Mouse (Mus musculus) heart, postnatal 0 days (tissue): Measurements from ENCODE around the gene Ap2s1. TPM values are rescaled to one million over a fixed set of nuclear protein-coding genes. Genes with fewer than 3 reads are reported as not detected.
"Not testable (repeated sequence)": the region's sequence is repeated elsewhere in the genome, so short reads cannot be mapped to it uniquely, and the experiment has no call there.

Experiments used
- ATAC-seq: fragments of 200-750 bp; cut with Nextera tagmentation; 2 replicates; pipeline ENCODE4 v1.8.0; 2017; ENCODE audit warnings: low read depth, moderate number of reproducible peaks, moderate library complexity; ENCODE audit not compliant: insufficient read depth
- DNase-seq: peaks from one replicate; pipeline ENCODE4 v3.0.0-alpha.2; 2016; ENCODE audit warnings: low spot score
- H3K27ac ChIP-seq: fragments of 300-500 bp; sonication (generic); 2 replicates; pipeline ENCODE4 v1.5.1; 2014; ENCODE audit warnings: low read depth, mild to moderate bottlenecking
- H3K27me3 ChIP-seq: fragments of 300-500 bp; sonication (generic); 2 replicates; pipeline ENCODE4 v1.6.1; 2014; ENCODE audit warnings: low read length, mixed read lengths; ENCODE audit not compliant: control insufficient read depth, insufficient read depth
- H3K36me3 ChIP-seq: fragments of 300-500 bp; sonication (generic); replicated peaks from 2 replicates; pipeline ENCODE4 v1.6.1; 2014; ENCODE audit warnings: low read length, mixed read lengths; ENCODE audit not compliant: control insufficient read depth, insufficient read depth
- H3K4me1 ChIP-seq: fragments of 300-500 bp; sonication (generic); 2 replicates; pipeline ENCODE4 v1.6.1; 2014; ENCODE audit warnings: antibody characterized with exemption; ENCODE audit not compliant: control insufficient read depth, insufficient read depth
- H3K4me2 ChIP-seq: fragments of 300-500 bp; sonication (generic); 2 replicates; pipeline ENCODE4 v1.6.1; 2014; ENCODE audit warnings: low read depth, mild to moderate bottlenecking, low read length, moderate library complexity
- H3K4me3 ChIP-seq: fragments of 300-500 bp; sonication (generic); 2 replicates; pipeline ENCODE4 v1.5.1; 2014; ENCODE audit warnings: low read depth, low read length
- H3K9ac ChIP-seq: fragments of 300-500 bp; sonication (generic); replicated peaks from 2 replicates; pipeline ENCODE4 v1.6.1; 2014; ENCODE audit warnings: low read depth, low read length, mixed read lengths
- H3K9me3 ChIP-seq: fragments of 300-500 bp; sonication (generic); replicated peaks from 2 replicates; pipeline ENCODE4 v1.6.1; 2016; ENCODE audit warnings: low read length; ENCODE audit not compliant: control insufficient read depth
- CTCF ChIP-seq: IDR thresholded peaks from 2 replicates; pipeline ENCODE4 v1.5.1; 2016; ENCODE audit warnings: antibody characterized with exemption, control low read depth, low read depth
- EP300 ChIP-seq: IDR thresholded peaks from 2 replicates; pipeline ENCODE4 v1.6.1; 2016; ENCODE audit warnings: antibody characterized with exemption, low read depth
- WGBS: fragments of 180-500 bp; shearing (Covaris S2); extraction: QIAGEN DNeasy Blood & Tissue Kit; methylation state at CpG from one replicate; pipeline ENCODE4 v1.1.7; 2014; 5-methylcytosine and 5-hydroxymethylcytosine counted together
- polyA plus RNA-seq: library from polyadenylated mRNA; unstranded; fragments of >200 nt; fragmentation: Nextera tagmentation; extraction: Ambion mirVana; gene quantifications from 2 replicates; pipeline ENCODE4 v1.2.1, GENCODE M21; 2015
- total RNA-seq: library from RNA; depleted of rRNA; stranded (reverse); fragments of >200 nt; gene quantifications from 2 replicates; pipeline ENCODE4 v1.2.3, GENCODE M21; 2014; ENCODE audit warnings: low replicate concordance

The Ap2s1 gene
- total and polyA plus RNA-seq, 2 experiments from 2014 or later: 215 to 316 TPM

DNA sequence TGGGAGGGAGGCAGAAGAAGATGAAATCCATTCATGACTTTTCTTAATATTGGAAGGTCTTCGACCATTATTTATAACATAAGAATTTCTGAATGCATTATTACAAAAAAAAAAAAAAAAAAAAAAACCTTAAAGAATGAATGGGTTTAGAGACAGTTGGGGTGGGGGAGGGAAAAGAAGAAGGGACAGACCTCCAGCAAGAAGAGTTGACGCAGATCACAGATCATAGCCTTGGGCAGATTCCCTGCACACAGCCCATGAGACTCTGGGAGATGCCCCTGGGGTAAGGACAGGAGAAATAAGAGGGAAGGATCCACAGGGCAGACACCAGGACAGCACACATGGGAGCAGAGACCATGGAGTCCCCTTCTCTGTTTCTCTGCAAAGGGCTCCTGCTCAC lies 16.6 kb upstream of the Ap2s1 start, which contains the start of gene Ceacam9:
Gene Ceacam9 (plus strand): TSS at position 301 of the 400 bp plus-strand sequence.
- no peak within 1 kb of the TSS for H3K4me2 ChIP-seq
- WGBS: 87% methylated on average over 2 of the region's 2 CpGs
- H3K9me3 ChIP-seq: no peaks in the 10 kb centered on the region
- H3K4me1 ChIP-seq: no peaks in the 10 kb centered on the region
- ATAC-seq (no peak), DNase-seq (no peak)
- no peak within 1 kb of the TSS for H3K4me3 ChIP-seq
- H3K36me3 ChIP-seq: no peaks in the 10 kb centered on the region
- no peak within 1 kb of the TSS for H3K27ac ChIP-seq
- no peak for TF ChIP-seq EP300
- no peak for TF ChIP-seq CTCF
- no peaks in the 10 kb centered on the region for H3K27me3 ChIP-seq
- H3K9ac ChIP-seq: no peak within 1 kb of the TSS

DNA sequence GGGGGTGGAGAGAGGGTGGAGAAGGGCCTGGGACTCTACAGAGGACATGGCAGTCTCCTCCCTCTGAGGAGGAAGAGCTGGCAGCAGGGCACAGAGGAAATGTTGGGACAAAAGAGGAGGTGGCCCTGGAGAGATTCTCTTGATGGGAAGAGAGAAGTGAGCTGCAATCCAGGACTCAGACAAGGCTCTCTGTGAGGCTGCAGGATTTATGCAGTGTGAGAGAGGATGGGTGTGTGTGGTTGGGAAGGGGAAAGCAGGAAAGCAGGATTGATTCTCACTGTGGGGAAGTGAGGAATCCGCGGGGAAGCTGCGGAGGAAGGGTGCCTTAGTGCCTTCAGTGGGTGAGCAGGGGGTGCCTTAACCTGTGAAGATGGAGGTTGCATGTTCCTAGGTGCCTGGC lies 15.7 kb upstream of the Ap2s1 start:
- H3K4me1 ChIP-seq, H3K27ac ChIP-seq, DNase-seq, H3K9ac ChIP-seq, H3K36me3 ChIP-seq, H3K4me2 ChIP-seq, H3K27me3 ChIP-seq, ATAC-seq, H3K4me3 ChIP-seq, H3K9me3 ChIP-seq: not testable (repeated sequence)
- WGBS: 51% methylated on average over 3 of the region's 3 CpGs

DNA sequence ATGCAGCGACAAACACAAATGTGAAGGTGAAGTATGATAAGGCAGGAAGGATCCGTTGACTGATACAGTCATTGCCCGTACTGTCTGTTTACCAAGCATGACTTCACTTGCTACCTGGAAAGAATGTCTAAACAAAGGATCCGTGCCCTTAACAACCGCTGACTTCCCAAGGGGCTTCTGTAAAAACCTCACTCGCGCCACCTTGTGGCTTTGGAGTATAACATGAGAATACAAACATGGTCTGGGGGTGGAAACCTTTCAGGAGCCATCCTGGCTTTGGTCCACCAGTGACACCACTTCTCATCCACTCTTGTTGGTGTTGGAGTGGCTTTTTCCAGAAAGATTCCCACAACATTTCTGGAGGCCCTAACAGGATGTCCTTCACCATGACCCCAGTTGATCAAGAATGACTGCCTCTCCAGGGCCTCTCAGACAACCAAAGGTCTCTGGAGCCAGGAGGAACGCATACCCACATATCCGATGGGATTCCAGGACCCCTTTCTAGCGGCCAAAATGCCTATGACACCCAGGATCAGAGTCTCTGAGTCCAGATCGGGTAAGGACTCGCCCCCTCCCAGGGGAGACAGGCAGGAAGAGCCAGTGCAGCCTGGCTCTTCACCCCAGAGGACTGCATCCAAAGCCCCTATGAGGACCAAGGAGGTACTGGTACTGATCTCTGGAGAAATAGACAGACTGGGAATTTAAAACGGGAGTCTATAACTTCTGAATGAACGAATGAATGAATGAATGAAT lies 9.4 kb upstream of the Ap2s1 start:
- WGBS: 17% methylated on average over 14 of the region's 14 CpGs
- peak overlapping the region; percentile 56 for H3K4me2 ChIP-seq
- no peaks in the 10 kb centered on the region for H3K9me3 ChIP-seq
- H3K27ac ChIP-seq: peak overlapping the region; percentile 77
- peaks cover 7% of the 10 kb centered on the region for H3K4me1 ChIP-seq
- DNase-seq: peak; percentile 94
- H3K36me3 ChIP-seq: no peaks in the 10 kb centered on the region
- H3K9ac ChIP-seq: peak overlapping the region; percentile 29; the same call in 1 of the 2 replicates
- H3K27me3 ChIP-seq: no peaks in the 10 kb centered on the region
- no peak for TF ChIP-seq EP300
- peak; percentile 80 for TF ChIP-seq CTCF
- peak overlapping the region; percentile 28 for H3K4me3 ChIP-seq
- ATAC-seq: peak; percentile 77

DNA sequence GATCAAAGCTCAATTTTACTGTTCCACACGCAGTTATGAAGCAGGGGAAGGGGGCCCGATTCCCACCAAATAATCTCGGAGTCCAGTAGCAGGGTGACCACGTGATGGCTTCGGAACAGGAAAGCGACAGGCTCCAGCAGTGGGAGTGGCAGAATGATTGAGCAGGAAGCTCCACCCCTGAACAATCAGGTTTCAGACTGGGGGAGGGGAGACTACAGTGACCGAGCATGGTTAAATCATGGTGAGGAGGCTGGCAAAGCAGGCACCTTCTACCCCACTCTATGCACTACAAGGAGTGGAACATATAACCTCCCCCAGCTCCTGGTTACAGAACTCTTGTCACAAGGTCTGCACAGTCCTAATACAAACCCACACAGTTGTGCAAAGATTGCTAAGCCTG lies 8.6 kb upstream of the Ap2s1 start:
- H3K27me3 ChIP-seq, H3K9ac ChIP-seq, H3K4me1 ChIP-seq, H3K9me3 ChIP-seq, H3K4me3 ChIP-seq, H3K36me3 ChIP-seq: not testable (repeated sequence)
- DNase-seq: peak; percentile 57
- Histone ChIP-seq H3K27ac (0 out of 2 replicates have a peak overlapping the region, but pooled peaks have one; percentile 77), H3K4me2 (peak overlapping the region; percentile 56; the same call in 1 of the 2 replicates)
- 5% methylated on average over 7 of the region's 7 CpGs for WGBS
- ATAC-seq: peak; percentile 13; the same call in 1 of the 2 replicates

DNA sequence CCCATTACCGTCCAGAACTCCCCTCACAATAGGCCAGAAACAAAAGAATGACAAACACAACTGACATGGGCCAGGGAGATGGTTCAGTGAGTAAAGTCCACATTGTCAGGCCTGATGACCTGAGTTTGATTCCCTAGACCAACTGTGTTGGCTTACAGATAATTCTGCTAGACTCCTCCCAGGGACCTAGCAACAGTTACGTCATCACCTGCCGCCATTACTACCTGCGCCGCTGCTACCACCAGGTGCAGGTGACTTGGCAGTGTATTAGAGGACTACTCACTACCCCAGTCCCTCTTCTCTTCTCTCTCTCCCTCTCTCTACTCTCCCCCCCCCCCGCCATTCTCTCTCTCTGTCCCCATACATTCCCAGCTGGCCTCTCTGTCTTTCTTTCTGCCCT lies 7.4 kb upstream of the Ap2s1 start:
- H3K4me1 ChIP-seq: peaks cover 7% of the 10 kb centered on the region
- H3K27ac ChIP-seq: no peak overlapping the region
- H3K4me3 ChIP-seq: no peak overlapping the region
- H3K9ac ChIP-seq: no peak overlapping the region
- H3K4me2 ChIP-seq: no peak overlapping the region
- ATAC-seq (no peak), DNase-seq (no peak)
- no peaks in the 10 kb centered on the region for H3K27me3 ChIP-seq
- no peaks in the 10 kb centered on the region for H3K36me3 ChIP-seq
- H3K9me3 ChIP-seq: no peaks in the 10 kb centered on the region
- TF ChIP-seq EP300 (no peak), CTCF (no peak)
- 89% methylated on average over 6 of the region's 6 CpGs for WGBS

DNA sequence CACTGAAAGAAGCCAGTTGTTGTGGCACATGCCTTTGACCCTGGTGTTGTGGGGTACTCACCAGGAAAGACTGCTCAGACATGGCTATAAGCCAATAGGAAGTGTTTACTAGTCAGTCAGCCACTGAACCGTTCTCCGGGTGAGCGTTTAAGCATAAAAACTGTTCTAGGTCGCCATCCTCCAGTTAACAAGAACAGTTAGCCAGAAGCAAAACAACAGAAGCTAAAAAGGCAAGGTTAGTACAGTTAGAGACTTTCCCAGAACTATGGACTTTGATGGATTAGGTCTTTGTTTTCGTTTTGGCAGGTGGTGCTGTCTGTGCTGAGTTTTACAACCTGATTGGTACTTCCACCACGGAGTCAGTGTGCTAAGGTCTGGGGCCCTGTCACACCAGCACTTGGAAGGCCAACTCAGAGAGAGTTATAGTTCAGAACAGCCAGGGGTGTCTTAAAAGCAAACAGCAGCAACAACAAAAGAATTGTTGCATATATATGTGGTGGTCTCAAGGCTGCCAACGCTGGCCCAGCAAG lies 6.3 kb upstream of the Ap2s1 start:
- no peak overlapping the region for H3K4me2 ChIP-seq
- no peak for TF ChIP-seq CTCF
- TF ChIP-seq EP300: no peak
- H3K36me3 ChIP-seq: no peaks in the 10 kb centered on the region
- no peak overlapping the region for H3K9ac ChIP-seq
- WGBS: 60% methylated on average over 7 of the region's 7 CpGs
- no peaks in the 10 kb centered on the region for H3K9me3 ChIP-seq
- H3K4me3 ChIP-seq: no peak overlapping the region
- H3K27me3 ChIP-seq: no peaks in the 10 kb centered on the region
- DNase-seq (no peak), ATAC-seq (no peak)
- peaks cover 7% of the 10 kb centered on the region for H3K4me1 ChIP-seq
- no peak overlapping the region for H3K27ac ChIP-seq
